Mouse (Mus musculus) central nervous system, embryonic 14 days (tissue): Measurements from ENCODE around the gene Cd177. TPM values are rescaled to one million over a fixed set of nuclear protein-coding genes. Genes with fewer than 3 reads are reported as not detected.

Source experiments
- polyA plus RNA-seq: library from polyadenylated mRNA; depleted of rRNA; stranded (reverse); fragments of >200 nt; gene quantifications from 2 replicates; pipeline ENCODE4 v1.2.3, GENCODE M21; 2012; rRNA removed

The Cd177 gene
- 0.20 and 0.22 TPM in 2 replicates for polyA plus RNA-seq

GRCm38 (mm10) chr7:24760211-24760610 lies at the start of gene Cd177:
Cd177 (minus strand) TSS chr7:24760311.

DNA sequence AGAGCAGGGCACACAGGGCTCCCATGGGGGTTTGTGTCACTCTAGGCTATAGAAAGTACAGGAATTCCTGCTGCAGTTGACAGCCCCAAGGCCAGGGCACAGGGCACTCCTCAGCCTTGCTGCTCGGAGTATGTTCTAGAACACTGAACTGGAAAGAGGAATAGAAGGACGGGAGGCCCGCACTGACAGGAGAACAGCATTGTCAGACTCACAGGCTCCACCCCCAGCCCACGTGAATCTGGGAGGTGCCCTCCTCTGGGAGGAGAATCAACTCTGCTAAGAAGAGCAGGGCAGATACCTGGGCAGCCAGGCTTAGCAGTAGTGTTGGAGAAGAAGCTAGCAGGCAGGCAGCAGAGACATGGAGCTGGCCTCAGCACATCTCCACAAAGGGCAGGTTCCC lies 16.8 kb upstream of the Cd177 start, which contains the start of gene Ceacam10:
Gene Ceacam10 (plus strand): TSS at position 289 of the 400 bp plus-strand sequence.

GRCm38 (mm10) chr7:24726808-24727207 lies 33.3 kb downstream of the Cd177 start, which contains the start of gene Gm4763:
Gm4763 (minus strand) TSS chr7:24726908.

DNA sequence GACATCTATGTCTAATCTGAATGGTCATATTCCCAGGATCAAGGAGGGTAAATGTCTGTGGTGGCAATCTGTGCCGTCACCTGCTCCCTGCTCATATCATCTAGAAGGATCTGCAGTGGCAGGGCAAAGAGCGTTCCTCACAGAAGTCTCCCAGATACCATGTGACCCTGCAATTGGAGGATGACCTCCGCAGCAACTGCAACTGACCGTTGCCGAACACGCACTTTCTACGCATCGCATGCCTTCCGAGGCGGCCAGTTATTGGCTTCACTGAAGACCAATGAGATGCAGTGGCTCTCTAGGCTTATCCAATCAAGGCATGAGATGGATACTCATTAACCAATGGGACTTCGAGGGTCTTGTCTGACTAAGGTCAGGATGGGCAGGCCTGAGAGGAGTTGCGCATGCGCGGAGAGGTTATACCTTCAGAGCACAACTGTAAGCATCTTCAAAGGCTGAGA lies 51.2 kb downstream of the Cd177 start, which contains the start of gene BC049730:
Gene BC049730 (plus strand): TSS at position 411 of the 461 bp plus-strand sequence.

Other genes with a start within 250 kb of the Cd177 start
- gene AC161166.1, start 247.9 kb downstream of the Cd177 start, polyA plus RNA-seq: not detected in 2 replicates
- gene Irgq, start 229.6 kb downstream of the Cd177 start, polyA plus RNA-seq: 40.1 and 42.5 TPM in 2 replicates
- gene Pinlyp, start 214.2 kb downstream of the Cd177 start, polyA plus RNA-seq: 0.15 and 0.32 TPM in 2 replicates
- gene Xrcc1, start 214.0 kb downstream of the Cd177 start, polyA plus RNA-seq: 87.2 and 95.1 TPM in 2 replicates
- gene Ethe1, start 172.8 kb downstream of the Cd177 start, polyA plus RNA-seq: 15.3 and 15.7 TPM in 2 replicates
- gene Zfp575, start 172.7 kb downstream of the Cd177 start, polyA plus RNA-seq: 4.1 and 5.7 TPM in 2 replicates
- 0.17 and 0.85 TPM in 2 replicates for gene Phldb3, start 149.5 kb downstream of the Cd177 start, polyA plus RNA-seq
- 0.15 and 2.2 TPM in 2 replicates for gene Lypd3, start 123.8 kb downstream of the Cd177 start, polyA plus RNA-seq
- not detected in 2 replicates for gene Tex101, start 83.6 kb downstream of the Cd177 start, polyA plus RNA-seq
- gene BC049730, start 51.1 kb downstream of the Cd177 start, polyA plus RNA-seq: not detected in 2 replicates
- gene Gm4763, start 33.4 kb downstream of the Cd177 start, polyA plus RNA-seq: not detected in 2 replicates
- 0.14 and 0.45 TPM in 2 replicates for gene Ceacam10, start 16.9 kb upstream of the Cd177 start, polyA plus RNA-seq
- gene Gm9844, start 101.9 kb upstream of the Cd177 start, polyA plus RNA-seq: 33.7 and 39.2 TPM in 2 replicates
- 0.05 TPM in 1 of 2 replicates, not detected in the other for gene Lypd4, start 109.6 kb upstream of the Cd177 start, polyA plus RNA-seq
- 0.08 and 0.16 TPM in 2 replicates for gene Dmrtc2, start 109.7 kb upstream of the Cd177 start, polyA plus RNA-seq
- gene Rps19, start 124.1 kb upstream of the Cd177 start, polyA plus RNA-seq: 801 and 813 TPM in 2 replicates
- 0.44 and 0.59 TPM in 2 replicates for gene Cd79a, start 137.1 kb upstream of the Cd177 start, polyA plus RNA-seq
- 188 and 209 TPM in 2 replicates for gene Arhgef1, start 142.6 kb upstream of the Cd177 start, polyA plus RNA-seq
- 5.2 and 8.5 TPM in 2 replicates for gene Gm4881, start 184.2 kb upstream of the Cd177 start, polyA plus RNA-seq
- gene Rabac1, start 212.4 kb upstream of the Cd177 start, polyA plus RNA-seq: 197 and 219 TPM in 2 replicates
- gene Atp1a3, start 245.6 kb upstream of the Cd177 start, polyA plus RNA-seq: 185 and 206 TPM in 2 replicates